Mouse (Mus musculus) small intestine, adult 2 months (tissue): ENCODE measurements around the gene Errfi1. TPM values are rescaled to one million over a fixed set of nuclear protein-coding genes. Genes with fewer than 3 reads are reported as not detected.

Experiments used
- H3K27ac ChIP-seq: fragments of 200-500 bp; 2 replicates; pipeline ENCODE4 v1.5.1; 2012; ENCODE audit warnings: low read depth, low read length, control low read depth, inconsistent platforms; ENCODE audit not compliant: insufficient read depth
- H3K27me3 ChIP-seq: fragments of 200-500 bp; 2 replicates; pipeline ENCODE4 v1.6.1; 2012; ENCODE audit warnings: mild to moderate bottlenecking, moderate library complexity, low read length, inconsistent platforms; ENCODE audit not compliant: control insufficient read depth, insufficient read depth
- H3K36me3 ChIP-seq: fragments of 200-500 bp; 2 replicates; pipeline ENCODE4 v1.6.1; 2012; ENCODE audit warnings: mild to moderate bottlenecking, low read length, control low read depth, inconsistent platforms; ENCODE audit not compliant: control insufficient read depth, insufficient read depth
- H3K4me1 ChIP-seq: fragments of 200-500 bp; 2 replicates; pipeline ENCODE4 v1.6.1; 2012; ENCODE audit warnings: low read length, inconsistent platforms, mixed read lengths; ENCODE audit not compliant: control insufficient read depth, insufficient read depth, insufficient read length
- H3K4me3 ChIP-seq: fragments of 200-500 bp; 2 replicates; pipeline ENCODE4 v1.5.1; 2012; ENCODE audit warnings: low read depth, mild to moderate bottlenecking, control low read depth, inconsistent platforms, low read length, moderate library complexity
- CTCF ChIP-seq: fragments of 200-500 bp; IDR thresholded peaks from 2 replicates; pipeline ENCODE4 v1.5.1; 2012; ENCODE audit warnings: low read depth, mild to moderate bottlenecking, control low read depth, inconsistent platforms, low read length, moderate library complexity, mixed read lengths; ENCODE audit not compliant: insufficient replicate concordance, insufficient read length; ENCODE audit errors: extremely low read depth
- POLR2A ChIP-seq: fragments of 200-500 bp; IDR thresholded peaks from 2 replicates; pipeline ENCODE4 v1.6.1; 2012; ENCODE audit warnings: low read depth, mild to moderate bottlenecking, control low read depth, inconsistent platforms, low read length, moderate library complexity
- WGBS: fragments of 180-500 bp; shearing (Covaris S2); methylation state at CpG from one replicate; pipeline ENCODE4 v1.1.7; 2018; 5-methylcytosine and 5-hydroxymethylcytosine counted together
- polyA plus RNA-seq: library from polyadenylated mRNA; depleted of rRNA; stranded (reverse); fragments of >200 nt; gene quantifications from 2 replicates; pipeline ENCODE4 v1.2.3, GENCODE M21; 2012; rRNA removed

Gene Errfi1
- polyA plus RNA-seq, 1 experiment, result 26.7 TPM

GRCm38 (mm10) chr4:150913743-150914142, 60.0 kb downstream of the Errfi1 start:
- no peaks in the 10 kb centered on the region for H3K36me3 ChIP-seq
- 13% methylated on average over 12 of the region's 12 CpGs for WGBS
- no peaks in the 10 kb centered on the region for H3K27me3 ChIP-seq
- no peak for TF ChIP-seq POLR2A
- no peak for TF ChIP-seq CTCF
- H3K27ac ChIP-seq, result peak overlapping the region; percentile 74
- peaks cover 12% of the 10 kb centered on the region; the same call in 1 of the 2 replicates for H3K4me1 ChIP-seq
- peak overlapping the region; percentile 85 for H3K4me3 ChIP-seq

- peak within 1 kb of the TSS; percentile 85 for H3K4me3 ChIP-seq
- no peaks in the 10 kb centered on the region for H3K36me3 ChIP-seq
- peak within 1 kb of the TSS; percentile 81 for H3K27ac ChIP-seq
- TF ChIP-seq POLR2A (peak; percentile 88), CTCF (peak; percentile 58)
- H3K27me3 ChIP-seq, result no peaks in the 10 kb centered on the region
- peaks cover 12% of the 10 kb centered on the region; the same call in 1 of the 2 replicates for H3K4me1 ChIP-seq
- under 1% methylated on average over 48 of the region's 48 CpGs for WGBS
Observed at GRCm38 (mm10) chr4:150914290-150914733, 60.6 kb downstream of the Errfi1 start, which contains the start of the genes Park7 and Tnfrsf9. Gene Park7, minus strand, starts transcription at chr4:150914437. Gene Tnfrsf9, plus strand, starts transcription at chr4:150914562.

GRCm38 (mm10) chr4:150915181-150915906, 61.6 kb downstream of the Errfi1 start:
- no peaks in the 10 kb centered on the region for H3K36me3 ChIP-seq
- H3K27ac ChIP-seq, result peak overlapping the region; percentile 81
- H3K27me3 ChIP-seq, result no peaks in the 10 kb centered on the region
- peaks cover 8% of the 10 kb centered on the region; the same call in 1 of the 2 replicates for H3K4me1 ChIP-seq
- TF ChIP-seq CTCF, result no peak
- TF ChIP-seq POLR2A, result no peak
- 32% methylated on average over 10 of the region's 10 CpGs for WGBS
- H3K4me3 ChIP-seq, result no peak overlapping the region

GRCm38 (mm10) chr4:150917336-150918027, 63.8 kb downstream of the Errfi1 start:
- H3K4me3 ChIP-seq, result no peak overlapping the region
- TF ChIP-seq CTCF, result no peak
- no peak for TF ChIP-seq POLR2A

More at GRCm38 (mm10) chr4:150917336-150918027, 63.8 kb downstream of the Errfi1 start:
- Histone ChIP-seq H3K4me1 (peaks cover 11% of the 10 kb centered on the region; the same call in 1 of the 2 replicates), H3K36me3 (no peaks in the 10 kb centered on the region), H3K27ac (no peak overlapping the region), H3K27me3 (no peaks in the 10 kb centered on the region)
- 79% methylated on average over 8 of the region's 8 CpGs for WGBS

Other genes starting within 250 kb of the Errfi1 start
- 0.11 and 0.38 TPM in 2 replicates for gene Slc45a1, start 201.7 kb upstream of the Errfi1 start, polyA plus RNA-seq
- gene Park7, start 60.5 kb downstream of the Errfi1 start, polyA plus RNA-seq, result 41.1 and 70.5 TPM in 2 replicates
- gene Tnfrsf9, start 60.6 kb downstream of the Errfi1 start, polyA plus RNA-seq, result 0.72 and 1.3 TPM in 2 replicates
- not detected in 2 replicates for gene Uts2, start 143.2 kb downstream of the Errfi1 start, polyA plus RNA-seq
- 1.9 and 2.4 TPM in 2 replicates for gene Per3, start 190.7 kb downstream of the Errfi1 start, polyA plus RNA-seq
- gene Vamp3, start 204.0 kb downstream of the Errfi1 start, polyA plus RNA-seq, result 16.6 and 34.5 TPM in 2 replicates
- not detected in 2 replicates for gene Gm13090, start 235.7 kb downstream of the Errfi1 start, polyA plus RNA-seq